Mouse (Mus musculus): ENCODE measurements around the gene Tbpl1. TPM values are rescaled to one million over a fixed set of nuclear protein-coding genes. Genes with fewer than 3 reads are reported as not detected.

Gene Tbpl1
- polyA plus RNA-seq, 1 experiment from 2014 or later = 38.8 TPM

DNA sequence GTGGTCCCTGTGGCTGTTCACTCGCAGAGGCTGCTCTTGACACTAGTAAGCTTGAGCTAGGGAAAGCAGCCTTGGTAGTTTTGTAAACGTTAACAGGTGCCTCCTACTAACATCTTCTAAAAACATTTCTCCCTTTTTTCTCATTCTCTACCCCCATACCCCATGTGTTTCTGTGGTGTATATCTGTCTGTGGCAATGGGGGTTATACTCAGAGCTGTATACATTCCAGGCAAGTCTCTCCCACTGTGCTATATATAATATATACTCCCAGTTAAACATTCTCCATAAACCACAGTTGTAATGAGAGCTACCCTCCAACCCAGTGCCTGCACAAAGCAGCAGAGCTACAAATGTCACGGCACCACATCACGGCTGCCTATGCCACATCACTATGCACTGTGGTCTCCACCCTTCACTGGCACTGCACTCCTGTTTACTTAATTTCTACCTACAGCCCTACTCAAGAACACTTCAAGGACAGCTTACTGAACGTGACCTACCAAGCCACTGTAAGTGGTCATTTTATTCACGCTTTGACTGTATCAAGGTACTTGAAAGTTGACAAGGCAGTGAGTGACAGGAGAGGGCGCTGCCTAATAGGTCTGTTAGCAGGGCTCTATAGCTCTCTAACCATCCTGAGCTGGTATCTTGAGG lies 23.4 kb downstream of the Tbpl1 start:
- Histone ChIP-seq H3K27ac (replicated peaks) (peak overlapping the region; percentile 41; the same call in 1 of the 2 replicates), H3K4me3 (no peak overlapping the region), H3K4me2 (no peak overlapping the region), H3K9ac (no peak overlapping the region), H3K9me3 (no peaks in the 10 kb centered on the region), H3K27me3 (replicated peaks) (no peaks in the 10 kb centered on the region), H3K36me3 (peaks cover 72% of the 10 kb centered on the region), H3K4me1 (peaks cover 28% of the 10 kb centered on the region)
- ATAC-seq (ENCODE audit: extremely low read depth, insufficient number of reproducible peaks, low FRiP score, low TSS enrichment) = no peak
- WGBS = 51% methylated on average over 7 of the region's 7 CpGs

- no peak overlapping the region for H3K27ac ChIP-seq (replicated peaks)
- H3K9me3 ChIP-seq = no peaks in the 10 kb centered on the region
- 87% methylated on average over 6 of the region's 6 CpGs for WGBS
- H3K4me3 ChIP-seq = no peak overlapping the region
- H3K4me2 ChIP-seq = no peak overlapping the region
- no peak overlapping the region for H3K9ac ChIP-seq
- ATAC-seq (ENCODE audit: extremely low read depth, insufficient number of reproducible peaks, low FRiP score, low TSS enrichment) = no peak
- no peaks in the 10 kb centered on the region for H3K27me3 ChIP-seq (replicated peaks)
- H3K36me3 ChIP-seq = peaks cover 64% of the 10 kb centered on the region
- peaks cover 49% of the 10 kb centered on the region for H3K4me1 ChIP-seq
These were observed 27.9 kb downstream of the Tbpl1 start for GRCm38 (mm10) chr10:22703844-22704243.

DNA sequence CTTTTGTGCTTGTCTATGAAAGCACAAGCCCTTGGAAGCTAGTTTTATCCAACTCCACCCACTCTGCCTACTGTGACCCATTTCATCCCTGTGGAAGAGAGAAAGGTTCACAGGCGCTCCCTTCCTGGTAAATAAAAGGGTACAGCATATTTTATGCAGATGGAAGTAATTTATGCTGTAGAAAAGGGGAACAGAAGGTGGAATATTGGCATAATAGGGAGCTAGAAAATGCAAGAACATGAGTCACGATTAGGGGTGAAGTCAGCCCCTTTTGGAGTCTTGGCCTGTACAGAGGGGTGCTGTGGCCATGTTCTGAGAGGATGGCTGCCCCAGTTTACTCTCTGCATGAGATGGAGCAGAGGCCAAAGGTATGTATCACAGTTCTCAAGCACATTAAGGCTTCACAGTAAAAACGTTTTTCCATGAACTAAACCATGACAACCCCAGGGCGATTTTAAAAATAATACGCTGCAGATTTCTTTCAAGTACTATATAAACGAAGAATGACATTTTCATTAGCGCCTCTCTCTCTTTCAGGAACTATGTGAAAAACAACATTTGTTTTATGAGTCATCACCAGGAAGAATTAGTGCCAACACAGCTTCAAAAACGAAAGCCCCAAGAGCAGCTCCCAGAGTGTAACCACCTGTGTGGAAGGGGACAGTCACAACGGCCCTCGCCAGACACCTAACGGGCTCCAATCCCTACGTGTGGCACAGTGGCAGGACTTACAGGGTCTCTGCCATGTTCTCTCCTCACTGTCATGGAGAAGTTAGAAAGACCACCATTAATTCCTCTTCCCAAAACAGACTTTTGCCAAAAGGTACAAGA lies 30.0 kb downstream of the Tbpl1 start:
- no peaks in the 10 kb centered on the region for H3K9me3 ChIP-seq
- H3K9ac ChIP-seq = no peak overlapping the region
- H3K27ac ChIP-seq (replicated peaks) = no peak overlapping the region
- 78% methylated on average over 12 of the region's 12 CpGs for WGBS
- no peak for ATAC-seq (ENCODE audit: extremely low read depth, insufficient number of reproducible peaks, low FRiP score, low TSS enrichment)
- no peaks in the 10 kb centered on the region for H3K27me3 ChIP-seq (replicated peaks)
- H3K36me3 ChIP-seq = peaks cover 43% of the 10 kb centered on the region
- peaks cover 41% of the 10 kb centered on the region for H3K4me1 ChIP-seq
- H3K4me3 ChIP-seq = no peak overlapping the region
- no peak overlapping the region for H3K4me2 ChIP-seq

DNA sequence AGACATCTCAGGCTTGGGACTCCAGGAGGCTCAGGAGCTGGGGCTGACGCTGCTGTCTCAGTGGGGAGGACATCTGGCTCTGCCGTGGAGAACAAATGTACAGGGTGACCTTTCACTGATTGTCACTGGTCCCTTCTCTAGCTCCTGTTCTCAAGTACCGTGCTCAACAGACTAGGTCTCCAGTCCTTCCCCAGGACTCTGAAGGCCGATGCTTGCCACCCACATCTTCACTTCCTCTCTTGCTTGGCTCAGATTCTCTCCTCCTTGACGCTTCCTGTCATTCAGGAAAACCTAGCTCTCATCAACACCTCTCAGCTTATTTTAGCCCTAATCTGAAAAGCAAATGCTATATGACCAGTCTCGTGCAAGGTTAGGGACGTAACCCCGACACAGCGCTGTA lies 31.0 kb downstream of the Tbpl1 start:
- no peak for ATAC-seq (ENCODE audit: extremely low read depth, insufficient number of reproducible peaks, low FRiP score, low TSS enrichment)
- Histone ChIP-seq H3K27me3 (replicated peaks) (no peaks in the 10 kb centered on the region), H3K4me3 (no peak overlapping the region), H3K9ac (no peak overlapping the region), H3K4me1 (peaks cover 38% of the 10 kb centered on the region), H3K9me3 (no peaks in the 10 kb centered on the region), H3K27ac (replicated peaks) (no peak overlapping the region), H3K4me2 (no peak overlapping the region), H3K36me3 (peaks cover 35% of the 10 kb centered on the region)
- 62% methylated on average over 9 of the region's 9 CpGs for WGBS

- Histone ChIP-seq H3K9me3 (no peaks in the 10 kb centered on the region), H3K36me3 (peaks cover 28% of the 10 kb centered on the region), H3K4me3 (no peak overlapping the region), H3K4me1 (peaks cover 38% of the 10 kb centered on the region), H3K27me3 (replicated peaks) (no peaks in the 10 kb centered on the region), H3K27ac (replicated peaks) (no peak overlapping the region), H3K4me2 (no peak overlapping the region), H3K9ac (no peak overlapping the region)
- WGBS = 70% methylated on average over 19 of the region's 19 CpGs
- ATAC-seq (ENCODE audit: extremely low read depth, insufficient number of reproducible peaks, low FRiP score, low TSS enrichment) = no peak
These were observed 32.0 kb downstream of the Tbpl1 start for GRCm38 (mm10) chr10:22699487-22700335.

GRCm38 (mm10) chr10:22698158-22698953 lies 33.4 kb downstream of the Tbpl1 start:
- Histone ChIP-seq H3K27me3 (replicated peaks) (no peaks in the 10 kb centered on the region), H3K4me2 (no peak overlapping the region), H3K27ac (replicated peaks) (no peak overlapping the region), H3K36me3 (peaks cover 16% of the 10 kb centered on the region), H3K4me3 (no peak overlapping the region), H3K4me1 (peaks cover 38% of the 10 kb centered on the region), H3K9me3 (no peaks in the 10 kb centered on the region), H3K9ac (no peak overlapping the region)
- ATAC-seq (ENCODE audit: extremely low read depth, insufficient number of reproducible peaks, low FRiP score, low TSS enrichment) = no peak
- WGBS = 80% methylated on average over 9 of the region's 9 CpGs

DNA sequence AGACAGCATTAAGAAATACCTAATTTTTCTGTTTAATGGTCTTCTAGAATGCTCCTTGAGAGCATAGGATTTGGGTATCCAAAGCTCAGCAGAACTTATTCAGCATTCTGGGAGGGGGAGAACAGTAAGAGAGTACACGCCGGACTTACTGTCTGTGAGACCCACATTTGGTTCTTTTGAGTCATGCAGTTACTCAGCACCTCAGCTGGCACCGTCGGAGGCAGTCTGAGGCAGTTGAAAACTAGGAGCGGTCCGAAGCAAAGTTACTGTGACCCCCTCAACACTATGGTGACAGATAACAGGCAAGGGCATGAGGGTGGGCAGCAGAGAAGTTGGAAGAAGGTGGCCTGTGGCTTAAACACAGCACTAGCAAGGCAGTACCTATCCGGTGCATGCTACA lies 34.9 kb downstream of the Tbpl1 start:
- Histone ChIP-seq H3K9ac (no peak overlapping the region), H3K9me3 (no peaks in the 10 kb centered on the region), H3K4me1 (peaks cover 35% of the 10 kb centered on the region), H3K27me3 (replicated peaks) (no peaks in the 10 kb centered on the region), H3K36me3 (peaks cover 6% of the 10 kb centered on the region; the same call in 1 of the 2 replicates), H3K4me2 (no peak overlapping the region), H3K4me3 (no peak overlapping the region), H3K27ac (replicated peaks) (no peak overlapping the region)
- no peak for ATAC-seq (ENCODE audit: extremely low read depth, insufficient number of reproducible peaks, low FRiP score, low TSS enrichment)
- 66% methylated on average over 7 of the region's 7 CpGs for WGBS

DNA sequence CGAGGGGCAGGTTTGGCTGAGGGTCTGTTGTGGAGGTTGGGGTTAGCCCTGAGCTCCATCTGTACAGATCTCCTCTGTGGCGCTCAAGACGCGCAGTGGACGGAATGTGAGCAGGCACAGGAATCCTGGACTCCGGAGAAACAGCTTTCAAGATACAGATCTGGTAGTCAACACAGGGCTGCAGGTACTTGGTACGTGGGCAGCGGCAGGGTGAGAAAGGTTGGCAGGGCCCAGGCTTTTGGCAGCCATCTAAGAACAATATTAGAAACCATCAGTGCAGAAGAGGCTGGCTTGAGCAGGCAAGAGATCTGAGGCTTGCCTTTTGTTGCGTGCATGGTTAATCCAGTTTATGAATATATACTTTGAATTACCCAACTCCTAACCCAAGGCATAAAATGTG lies 35.5 kb downstream of the Tbpl1 start:
- Histone ChIP-seq H3K4me3 (no peak overlapping the region), H3K4me2 (no peak overlapping the region), H3K9ac (no peak overlapping the region), H3K27me3 (replicated peaks) (no peaks in the 10 kb centered on the region), H3K27ac (replicated peaks) (no peak overlapping the region), H3K9me3 (no peaks in the 10 kb centered on the region), H3K4me1 (peaks cover 31% of the 10 kb centered on the region), H3K36me3 (peaks cover 6% of the 10 kb centered on the region; the same call in 1 of the 2 replicates)
- 82% methylated on average over 9 of the region's 9 CpGs for WGBS
- ATAC-seq (ENCODE audit: extremely low read depth, insufficient number of reproducible peaks, low FRiP score, low TSS enrichment) = no peak

- Histone ChIP-seq H3K9me3 (no peaks in the 10 kb centered on the region), H3K9ac (no peak overlapping the region), H3K36me3 (no peaks in the 10 kb centered on the region), H3K27ac (replicated peaks) (no peak overlapping the region), H3K4me1 (no peaks in the 10 kb centered on the region), H3K4me3 (no peak overlapping the region), H3K4me2 (no peak overlapping the region), H3K27me3 (replicated peaks) (no peaks in the 10 kb centered on the region)
- 65% methylated on average over 13 of the region's 13 CpGs for WGBS
- ATAC-seq (ENCODE audit: extremely low read depth, insufficient number of reproducible peaks, low FRiP score, low TSS enrichment) = no peak
These were observed 55.7 kb downstream of the Tbpl1 start for GRCm38 (mm10) chr10:22675848-22676630.

DNA sequence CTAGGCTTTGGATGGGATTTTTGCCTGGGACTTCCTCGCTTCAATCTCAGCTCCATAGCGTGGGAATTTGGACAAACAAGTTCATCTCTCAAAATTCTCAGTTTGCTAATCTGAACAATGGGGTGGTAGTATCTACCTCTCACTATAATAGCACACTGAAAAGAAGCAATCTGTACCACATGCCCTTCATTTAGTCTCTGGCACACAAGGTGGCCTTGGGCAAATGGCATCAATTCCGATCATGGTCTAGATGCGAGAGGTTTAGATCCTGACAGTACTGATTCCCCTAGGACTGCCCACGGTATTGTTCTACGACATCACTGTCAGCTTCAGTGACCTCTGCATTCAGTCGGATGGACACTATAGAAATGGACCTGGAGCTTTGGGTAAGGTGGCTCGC lies 57.6 kb downstream of the Tbpl1 start:
- Histone ChIP-seq H3K36me3 (no peaks in the 10 kb centered on the region), H3K9ac (no peak overlapping the region), H3K4me1 (no peaks in the 10 kb centered on the region), H3K27me3 (replicated peaks) (no peaks in the 10 kb centered on the region), H3K4me3 (no peak overlapping the region), H3K9me3 (no peaks in the 10 kb centered on the region), H3K4me2 (no peak overlapping the region), H3K27ac (replicated peaks) (no peak overlapping the region)
- 85% methylated on average over 8 of the region's 8 CpGs for WGBS
- no peak for ATAC-seq (ENCODE audit: extremely low read depth, insufficient number of reproducible peaks, low FRiP score, low TSS enrichment)

Data from heart, embryonic 13.5 days (tissue).